Mouse (Mus musculus) heart, postnatal 0 days (tissue): ENCODE results near the gene Podxl.

Experiments
- CTCF ChIP-seq: IDR thresholded peaks from 2 replicates; pipeline ENCODE4 v1.5.1; 2016; ENCODE audit warnings: antibody characterized with exemption, control low read depth, low read depth
- EP300 ChIP-seq: IDR thresholded peaks from 2 replicates; pipeline ENCODE4 v1.6.1; 2016; ENCODE audit warnings: antibody characterized with exemption, low read depth

GRCm38 (mm10) chr6:31567200-31567599 lies 3.4 kb upstream of the Podxl start:
- TF ChIP-seq CTCF (no peak), EP300 (no peak)
